Mouse (Mus musculus): ENCODE measurements at regions not wholly inside any gene's neighbourhood (a gene's known extent, or its start where the extent isn't known, plus 50 kb on each side); places are given as distances from the start of the nearest gene placed in this dataset.

GRCm38 (mm10) chr3:52648836-52649500 is 368.1 kb downstream of the Cog6 start:
- WGBS (ENCODE audit: missing documents): 88% methylated on average over 4 of the region's 4 CpGs
- Histone ChIP-seq H3K36me3 (ENCODE audit: inconsistent target) (no peaks in the 10 kb centered on the region), H3K4me3 (ENCODE audit: inconsistent target) (no peak overlapping the region), H3K79me2 (ENCODE audit: inconsistent target) (no peaks in the 10 kb centered on the region), H3K27ac (no peak overlapping the region)

GRCm38 (mm10) chr3:52647900-52648299 is 369.1 kb downstream of the Cog6 start:
- 93% methylated on average over 5 of the region's 5 CpGs for WGBS (ENCODE audit: missing documents)

GRCm38 (mm10) chr3:52647161-52647692 is 369.8 kb downstream of the Cog6 start:
- no peaks in the 10 kb centered on the region for H3K79me2 ChIP-seq (ENCODE audit: inconsistent target)
- no peak overlapping the region for H3K27ac ChIP-seq
- no peaks in the 10 kb centered on the region for H3K36me3 ChIP-seq (ENCODE audit: inconsistent target)
- 92% methylated on average over 10 of the region's 10 CpGs for WGBS (ENCODE audit: missing documents)
- H3K4me3 ChIP-seq (ENCODE audit: inconsistent target): no peak overlapping the region

More at GRCm38 (mm10) chr3:52647900-52648299, 369.1 kb downstream of the Cog6 start:
- no peaks in the 10 kb centered on the region for H3K36me3 ChIP-seq (ENCODE audit: inconsistent target)
- no peaks in the 10 kb centered on the region for H3K79me2 ChIP-seq (ENCODE audit: inconsistent target)
- H3K4me3 ChIP-seq (ENCODE audit: inconsistent target): no peak overlapping the region
- no peak overlapping the region for H3K27ac ChIP-seq

- Histone ChIP-seq H3K4me3 (ENCODE audit: inconsistent target) (no peak overlapping the region), H3K27ac (no peak overlapping the region)
Measured at GRCm38 (mm10) chr3:52645156-52645555, 371.9 kb downstream of the Cog6 start.

GRCm38 (mm10) chr3:52644178-52645128 is 372.6 kb downstream of the Cog6 start:
- H3K36me3 ChIP-seq (ENCODE audit: inconsistent target): no peaks in the 10 kb centered on the region
- no peaks in the 10 kb centered on the region for H3K79me2 ChIP-seq (ENCODE audit: inconsistent target)
- 73% methylated on average over 15 of the region's 16 CpGs for WGBS (ENCODE audit: missing documents)
- H3K27ac ChIP-seq: no peak overlapping the region
- no peak overlapping the region for H3K4me3 ChIP-seq (ENCODE audit: inconsistent target)

More at GRCm38 (mm10) chr3:52645156-52645555, 371.9 kb downstream of the Cog6 start:
- no peaks in the 10 kb centered on the region for H3K36me3 ChIP-seq (ENCODE audit: inconsistent target)
- WGBS (ENCODE audit: missing documents): 90% methylated on average over 12 of the region's 12 CpGs
- H3K79me2 ChIP-seq (ENCODE audit: inconsistent target): no peaks in the 10 kb centered on the region

GRCm38 (mm10) chr3:52643796-52644177 is 373.2 kb downstream of the Cog6 start:
- Histone ChIP-seq H3K27ac (no peak overlapping the region), H3K79me2 (ENCODE audit: inconsistent target) (no peaks in the 10 kb centered on the region), H3K4me3 (ENCODE audit: inconsistent target) (no peak overlapping the region), H3K36me3 (ENCODE audit: inconsistent target) (no peaks in the 10 kb centered on the region)
- 91% methylated on average over 10 of the region's 10 CpGs for WGBS (ENCODE audit: missing documents)

- Histone ChIP-seq H3K4me3 (ENCODE audit: inconsistent target) (no peak overlapping the region), H3K36me3 (ENCODE audit: inconsistent target) (no peaks in the 10 kb centered on the region), H3K79me2 (ENCODE audit: inconsistent target) (no peaks in the 10 kb centered on the region), H3K27ac (no peak overlapping the region)
- 89% methylated on average over 9 of the region's 9 CpGs for WGBS (ENCODE audit: missing documents)
Measured at GRCm38 (mm10) chr3:52643100-52643551, 373.9 kb downstream of the Cog6 start.

GRCm38 (mm10) chr3:52641226-52642181 is 373.4 kb downstream of the Foxo1 start:
- Histone ChIP-seq H3K27ac (no peak overlapping the region), H3K36me3 (ENCODE audit: inconsistent target) (no peaks in the 10 kb centered on the region), H3K4me3 (ENCODE audit: inconsistent target) (no peak overlapping the region), H3K79me2 (ENCODE audit: inconsistent target) (no peaks in the 10 kb centered on the region)
- WGBS (ENCODE audit: missing documents): 94% methylated on average over 10 of the region's 10 CpGs

- no peak overlapping the region for H3K27ac ChIP-seq
- H3K79me2 ChIP-seq (ENCODE audit: inconsistent target): no peaks in the 10 kb centered on the region
- no peaks in the 10 kb centered on the region for H3K36me3 ChIP-seq (ENCODE audit: inconsistent target)
- no peak overlapping the region for H3K4me3 ChIP-seq (ENCODE audit: inconsistent target)
- WGBS (ENCODE audit: missing documents): 86% methylated on average over 15 of the region's 16 CpGs
Measured at GRCm38 (mm10) chr3:52640250-52641147, 372.4 kb downstream of the Foxo1 start.

- Histone ChIP-seq H3K36me3 (ENCODE audit: inconsistent target) (no peaks in the 10 kb centered on the region), H3K79me2 (ENCODE audit: inconsistent target) (no peaks in the 10 kb centered on the region), H3K4me3 (ENCODE audit: inconsistent target) (no peak overlapping the region), H3K27ac (no peak overlapping the region)
- WGBS (ENCODE audit: missing documents): 93% methylated on average over 5 of the region's 5 CpGs
Measured at GRCm38 (mm10) chr3:52638816-52639215, 370.7 kb downstream of the Foxo1 start.

GRCm38 (mm10) chr3:52634353-52634752 is 366.2 kb downstream of the Foxo1 start:
- peak overlapping the region; percentile 7; the same call in 1 of the 2 replicates for H3K27ac ChIP-seq
- H3K36me3 ChIP-seq (ENCODE audit: inconsistent target): no peaks in the 10 kb centered on the region
- WGBS (ENCODE audit: missing documents): 8% methylated on average over 6 of the region's 6 CpGs
- H3K4me3 ChIP-seq (ENCODE audit: inconsistent target): no peak overlapping the region
- H3K79me2 ChIP-seq (ENCODE audit: inconsistent target): no peaks in the 10 kb centered on the region

- no peaks in the 10 kb centered on the region for H3K36me3 ChIP-seq (ENCODE audit: inconsistent target)
- no peak overlapping the region for H3K4me3 ChIP-seq (ENCODE audit: inconsistent target)
- WGBS (ENCODE audit: missing documents): 89% methylated on average over 15 of the region's 15 CpGs
- no peaks in the 10 kb centered on the region for H3K79me2 ChIP-seq (ENCODE audit: inconsistent target)
- peak overlapping the region; percentile 7; the same call in 1 of the 2 replicates for H3K27ac ChIP-seq
Measured at GRCm38 (mm10) chr3:52633491-52634100, 365.5 kb downstream of the Foxo1 start.

GRCm38 (mm10) chr3:52632635-52633034 is 364.5 kb downstream of the Foxo1 start:
- Histone ChIP-seq H3K4me3 (ENCODE audit: inconsistent target) (no peak overlapping the region), H3K27ac (no peak overlapping the region), H3K36me3 (ENCODE audit: inconsistent target) (no peaks in the 10 kb centered on the region), H3K79me2 (ENCODE audit: inconsistent target) (no peaks in the 10 kb centered on the region)
- 82% methylated on average over 2 of the region's 2 CpGs for WGBS (ENCODE audit: missing documents)

Measured in macrophage (primary cell).